Mouse (Mus musculus): ENCODE data around the gene Fxr2. TPM values are rescaled to one million over a fixed set of nuclear protein-coding genes. Genes with fewer than 3 reads are reported as not detected.

Fxr2 gene
- polyA plus RNA-seq, 1 experiment = 85.8 TPM

Other genes with a start within 250 kb of the Fxr2 start
- gene Naa38, start 237.5 kb upstream of the Fxr2 start, polyA plus RNA-seq (2012; rRNA removed) = 143 and 188 TPM in 2 replicates
- 43.0 and 48.0 TPM in 2 replicates for gene Cyb5d1, start 237.4 kb upstream of the Fxr2 start, polyA plus RNA-seq (2012; rRNA removed)
- gene Tmem88, start 234.8 kb upstream of the Fxr2 start, polyA plus RNA-seq (2012; rRNA removed) = 11.5 and 11.6 TPM in 2 replicates
- 3.3 and 10.7 TPM in 2 replicates for gene Kdm6b, start 219.3 kb upstream of the Fxr2 start, polyA plus RNA-seq (2012; rRNA removed)
- 0.19 and 0.22 TPM in 2 replicates for gene Dnah2, start 83.9 kb upstream of the Fxr2 start, polyA plus RNA-seq (2012; rRNA removed)
- gene Efnb3, start 72.8 kb upstream of the Fxr2 start, polyA plus RNA-seq (2012; rRNA removed) = 0.99 and 1.1 TPM in 2 replicates
- gene Wrap53, start 52.7 kb upstream of the Fxr2 start, polyA plus RNA-seq (2012; rRNA removed) = 7.2 and 7.3 TPM in 2 replicates
- gene Trp53, start 52.6 kb upstream of the Fxr2 start, polyA plus RNA-seq (2012; rRNA removed) = 77.8 and 85.8 TPM in 2 replicates
- 23.5 and 46.2 TPM in 2 replicates for gene Atp1b2, start 27.0 kb upstream of the Fxr2 start, polyA plus RNA-seq (2012; rRNA removed)
- gene Shbg, start 15.1 kb upstream of the Fxr2 start, polyA plus RNA-seq (2012; rRNA removed) = not detected in 2 replicates
- gene Sat2, start 11.0 kb upstream of the Fxr2 start, polyA plus RNA-seq (2012; rRNA removed) = 18.4 and 19.5 TPM in 2 replicates
- gene Sox15, start 22.3 kb downstream of the Fxr2 start, polyA plus RNA-seq (2012; rRNA removed) = 33.7 and 43.5 TPM in 2 replicates
- gene Mpdu1, start 29.7 kb downstream of the Fxr2 start, polyA plus RNA-seq (2012; rRNA removed) = 62.0 and 86.7 TPM in 2 replicates
- 20.5 and 24.9 TPM in 2 replicates for gene Cd68, start 33.2 kb downstream of the Fxr2 start, polyA plus RNA-seq (2012; rRNA removed)
- 461 and 554 TPM in 2 replicates for gene Eif4a1, start 39.4 kb downstream of the Fxr2 start, polyA plus RNA-seq (2012; rRNA removed)
- gene Senp3, start 49.1 kb downstream of the Fxr2 start, polyA plus RNA-seq (2012; rRNA removed) = 83.4 and 108 TPM in 2 replicates
- gene Tnfsf13, start 52.8 kb downstream of the Fxr2 start, polyA plus RNA-seq (2012; rRNA removed) = 5.1 and 6.8 TPM in 2 replicates
- 85.4 and 87.0 TPM in 2 replicates for gene Tnfsf12, start 62.9 kb downstream of the Fxr2 start, polyA plus RNA-seq (2012; rRNA removed)
- gene Tnfsfm13, start 63.1 kb downstream of the Fxr2 start, polyA plus RNA-seq (2012; rRNA removed) = 10.0 and 10.3 TPM in 2 replicates
- 9.4 and 24.4 TPM in 2 replicates for gene Polr2a, start 125.6 kb downstream of the Fxr2 start, polyA plus RNA-seq (2012; rRNA removed)
- 0.07 TPM in 1 of 2 replicates, not detected in the other for gene Slc35g3, start 129.0 kb downstream of the Fxr2 start, polyA plus RNA-seq (2012; rRNA removed)
- gene Zbtb4, start 132.9 kb downstream of the Fxr2 start, polyA plus RNA-seq (2012; rRNA removed) = 35.6 and 46.1 TPM in 2 replicates
- gene Chrnb1, start 163.0 kb downstream of the Fxr2 start, polyA plus RNA-seq (2012; rRNA removed) = 15.6 and 25.0 TPM in 2 replicates
- 6.3 and 7.2 TPM in 2 replicates for gene Fgf11, start 168.9 kb downstream of the Fxr2 start, polyA plus RNA-seq (2012; rRNA removed)
- 11.5 and 13.2 TPM in 2 replicates for gene Tmem102, start 172.6 kb downstream of the Fxr2 start, polyA plus RNA-seq (2012; rRNA removed)
- gene Gm39566, start 182.3 kb downstream of the Fxr2 start, polyA plus RNA-seq (2012; rRNA removed) = not detected in 2 replicates
- not detected in 2 replicates for gene Spem2, start 185.5 kb downstream of the Fxr2 start, polyA plus RNA-seq (2012; rRNA removed)
- gene Spem1, start 189.2 kb downstream of the Fxr2 start, polyA plus RNA-seq (2012; rRNA removed) = 0.55 and 0.71 TPM in 2 replicates
- 18.3 and 27.7 TPM in 2 replicates for gene Nlgn2, start 204.8 kb downstream of the Fxr2 start, polyA plus RNA-seq (2012; rRNA removed)
- gene Tmem256, start 205.5 kb downstream of the Fxr2 start, polyA plus RNA-seq (2012; rRNA removed) = 202 and 261 TPM in 2 replicates
- gene Plscr3, start 213.4 kb downstream of the Fxr2 start, polyA plus RNA-seq (2012; rRNA removed) = 104 and 110 TPM in 2 replicates
- gene Tnk1, start 225.7 kb downstream of the Fxr2 start, polyA plus RNA-seq (2012; rRNA removed) = 15.2 and 15.4 TPM in 2 replicates
- gene Tmem95, start 245.0 kb downstream of the Fxr2 start, polyA plus RNA-seq (2012; rRNA removed) = not detected in 2 replicates
- 11.8 and 13.8 TPM in 2 replicates for gene Kctd11, start 248.4 kb downstream of the Fxr2 start, polyA plus RNA-seq (2012; rRNA removed)